Mouse (Mus musculus): Measurements from ENCODE around the gene Spsb3.

The Spsb3 gene

DNA sequence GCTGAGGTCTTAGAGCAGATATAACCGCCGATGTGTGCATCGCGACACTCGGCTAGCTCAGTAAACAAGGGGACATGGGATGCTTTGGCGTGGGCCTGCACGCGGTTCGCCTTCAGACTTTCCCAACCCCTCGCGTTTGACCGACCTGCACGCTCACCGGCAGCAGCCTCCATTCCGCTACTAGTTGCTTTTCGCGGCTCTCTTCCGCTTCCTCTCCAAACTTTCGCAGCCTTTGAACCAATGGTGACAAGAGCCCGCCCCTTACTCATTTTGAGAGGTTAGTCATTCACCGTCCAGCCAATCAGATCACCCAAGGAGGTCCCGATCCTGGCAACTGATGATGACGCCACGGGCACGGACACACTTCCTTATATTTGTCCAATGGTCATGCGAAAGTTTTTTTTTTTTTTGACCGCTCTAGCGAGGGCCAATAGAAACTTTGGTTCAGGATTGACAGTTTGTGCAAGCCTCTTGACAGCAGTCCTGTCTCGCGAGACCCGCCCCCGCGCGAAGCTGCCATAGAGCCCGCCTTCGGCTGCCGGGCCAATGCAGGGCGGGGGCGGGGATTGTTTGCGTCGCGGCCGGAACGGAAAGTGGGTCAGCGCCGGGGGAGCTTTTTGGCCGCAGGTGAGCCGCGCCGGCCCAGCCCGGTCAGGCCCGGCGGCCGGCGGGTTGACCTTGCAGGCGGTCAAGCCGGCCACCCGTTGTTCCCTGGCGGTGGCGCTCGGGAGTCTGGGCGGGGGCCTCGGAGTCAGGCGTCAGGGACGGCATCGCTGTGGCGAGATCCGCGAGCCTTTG, at the start of gene Spsb3, which contains the start of gene Nubp2:
Gene Spsb3 (plus strand): TSS at position 510 of the 798 bp plus-strand sequence.
Gene Nubp2 (minus strand): TSS at position 216 of the 798 bp plus-strand sequence.
- peak; percentile 98 for DNase-seq (ENCODE audit: low read depth)

DNA sequence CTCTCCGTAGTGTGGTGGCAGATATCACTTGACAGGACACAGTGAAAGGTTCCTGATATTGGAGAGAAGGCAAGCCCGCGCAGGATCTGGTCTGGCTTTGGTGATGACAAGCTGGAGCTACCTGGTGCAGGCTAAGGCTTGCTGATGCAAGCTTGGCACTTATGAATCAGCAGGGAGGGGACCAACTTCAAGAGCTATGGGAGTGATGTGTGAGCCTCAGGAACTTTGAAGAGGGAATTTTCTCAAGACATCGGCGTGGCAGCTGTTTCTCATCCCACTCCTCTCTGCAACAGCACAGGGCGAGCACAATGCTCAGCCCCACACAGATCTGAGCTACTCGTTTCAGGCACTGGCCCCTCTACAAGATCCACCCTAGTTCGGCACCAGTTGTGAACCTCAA, 46.6 kb upstream of the Spsb3 start, which contains the start of gene Hagh:
Gene Hagh (plus strand): TSS at position 302 of the 400 bp plus-strand sequence.
- DNase-seq (ENCODE audit: low read depth): no peak

DNA sequence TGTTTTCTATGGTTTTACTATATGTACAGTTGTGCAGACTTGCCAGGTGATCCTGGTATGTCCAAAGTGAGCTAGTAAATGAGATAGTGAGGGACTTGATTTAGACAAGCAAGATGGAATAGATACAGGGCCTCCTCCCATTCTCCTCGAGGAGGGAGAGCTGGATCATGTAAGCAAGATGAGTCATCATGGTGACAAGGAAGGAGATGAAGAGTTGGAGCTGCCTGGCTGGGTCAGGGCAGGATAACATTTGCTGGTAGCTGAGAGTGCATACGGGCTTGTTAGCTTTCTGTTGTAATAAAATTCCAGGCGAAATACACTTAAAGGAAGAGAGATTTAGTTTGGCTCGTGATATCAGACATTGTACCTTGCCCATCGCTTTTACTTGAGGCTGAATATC, 46.1 kb upstream of the Spsb3 start:
- no peak for DNase-seq (ENCODE audit: low read depth)

DNA sequence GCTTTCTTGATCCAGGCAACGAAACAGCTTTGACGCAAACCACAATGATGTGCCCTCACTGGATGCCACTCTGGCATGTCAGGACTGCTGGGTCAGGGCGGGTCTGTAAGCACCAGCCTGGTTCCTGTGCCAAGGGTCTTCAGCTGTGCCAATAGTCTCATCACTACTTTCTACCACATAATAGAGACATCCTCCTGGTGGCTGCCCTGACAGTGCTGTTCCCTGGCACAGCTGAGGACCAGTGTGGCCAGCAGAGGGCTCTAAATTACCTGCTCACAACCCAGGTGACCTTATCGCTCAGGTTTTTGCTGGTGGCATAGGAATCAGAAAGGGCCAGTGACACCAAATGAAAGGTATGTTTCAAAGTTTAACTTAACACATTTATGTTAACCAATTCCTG, 45.3 kb upstream of the Spsb3 start:
- no peak for DNase-seq (ENCODE audit: low read depth)

DNA sequence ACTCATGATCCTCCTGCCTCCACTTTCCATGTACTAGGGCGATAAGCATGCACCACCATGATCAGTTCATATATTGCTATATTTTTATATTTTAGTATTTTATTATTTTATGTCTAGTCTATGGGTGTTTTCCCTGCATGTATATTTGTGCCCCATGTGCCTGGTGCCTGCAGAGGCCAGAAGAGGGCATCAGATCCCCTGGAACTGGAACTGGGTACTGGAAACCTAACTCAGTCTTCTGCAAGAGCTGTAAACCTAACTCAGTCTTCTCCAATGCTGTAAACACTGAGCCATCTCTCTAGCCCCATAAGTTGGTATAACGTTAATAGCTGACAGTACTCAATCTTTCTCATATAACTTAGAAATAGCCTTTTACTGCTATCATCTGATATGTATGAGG, 43.8 kb upstream of the Spsb3 start:
- no peak for DNase-seq (ENCODE audit: low read depth)

DNA sequence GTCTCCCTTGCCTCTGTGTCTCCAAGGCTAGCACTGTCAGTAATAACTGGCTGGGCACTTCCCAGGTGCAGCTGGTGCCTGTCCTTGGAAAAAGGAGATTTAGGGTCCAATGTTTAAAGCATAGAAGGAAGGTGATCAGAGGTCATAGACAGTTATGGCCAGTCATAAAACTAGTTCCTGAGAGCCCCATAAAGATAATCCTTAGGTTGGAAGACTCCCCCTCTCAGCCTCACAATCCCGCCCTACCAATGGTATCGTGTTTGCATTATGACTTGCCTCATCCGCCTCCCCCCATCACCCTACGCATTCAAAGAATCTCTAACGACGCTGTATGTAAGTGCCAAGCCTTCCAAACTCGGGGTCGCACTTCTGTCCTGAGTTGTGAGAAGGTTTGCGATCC, 41.9 kb upstream of the Spsb3 start:
- no peak for DNase-seq (ENCODE audit: low read depth)

DNA sequence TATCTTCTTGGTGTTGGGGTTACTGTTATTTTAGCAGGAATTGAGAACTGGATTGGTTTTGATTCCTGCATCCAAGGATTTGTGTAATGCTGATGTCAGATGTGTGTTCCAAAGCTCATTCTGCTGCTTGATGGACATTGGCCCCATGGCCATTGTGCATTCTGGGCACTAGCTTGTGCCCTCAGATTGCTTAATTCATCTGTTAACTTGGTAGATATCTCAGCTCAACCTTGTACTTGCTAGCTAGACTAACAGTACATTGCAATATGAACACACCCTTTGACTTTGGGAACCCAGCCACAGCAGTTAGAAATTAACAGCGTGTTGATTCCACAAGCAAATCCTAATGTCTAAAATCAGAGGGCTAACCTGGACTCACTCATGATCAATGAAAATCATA, 39.1 kb upstream of the Spsb3 start:
- no peak for DNase-seq (ENCODE audit: low read depth)

DNA sequence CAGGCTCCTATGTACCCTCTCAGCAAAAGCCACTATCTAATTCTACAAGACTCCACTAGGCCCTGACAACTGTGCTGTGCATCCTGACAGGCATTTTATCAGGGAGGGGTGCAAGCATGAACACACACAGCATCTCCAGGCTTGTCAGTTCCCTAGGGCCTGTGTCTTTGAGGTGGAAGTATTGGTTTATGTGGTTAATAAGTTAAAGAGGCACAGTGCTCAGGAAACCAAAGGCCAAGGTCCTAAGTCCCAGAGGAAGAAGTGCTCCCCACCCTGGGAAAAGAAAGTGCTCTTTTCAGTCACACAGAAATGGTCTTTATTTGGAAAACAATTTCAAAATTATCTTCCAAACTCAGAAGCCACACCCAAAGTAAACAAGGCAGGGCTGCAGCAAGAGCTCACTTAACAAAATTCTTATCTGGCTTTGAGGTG, 37.8 kb upstream of the Spsb3 start:
- DNase-seq (ENCODE audit: low read depth): peak; percentile 67

DNA sequence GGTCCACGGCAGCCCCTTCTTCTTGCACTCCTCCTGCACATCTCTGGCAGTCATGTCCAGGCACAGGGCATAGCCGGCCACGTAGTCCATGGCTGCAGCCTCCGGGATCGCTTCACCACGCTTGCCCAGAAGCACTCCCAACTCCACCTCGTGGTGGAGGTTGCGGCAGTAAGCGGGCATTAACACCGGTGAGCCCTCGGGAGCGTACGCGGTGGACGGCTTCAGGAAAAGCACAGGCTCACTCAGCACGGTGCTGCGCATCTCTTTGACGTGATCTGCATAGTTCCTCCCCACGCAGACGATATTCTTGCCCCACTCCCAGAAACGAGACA, 36.7 kb upstream of the Spsb3 start:
- DNase-seq (ENCODE audit: low read depth): no peak

DNA sequence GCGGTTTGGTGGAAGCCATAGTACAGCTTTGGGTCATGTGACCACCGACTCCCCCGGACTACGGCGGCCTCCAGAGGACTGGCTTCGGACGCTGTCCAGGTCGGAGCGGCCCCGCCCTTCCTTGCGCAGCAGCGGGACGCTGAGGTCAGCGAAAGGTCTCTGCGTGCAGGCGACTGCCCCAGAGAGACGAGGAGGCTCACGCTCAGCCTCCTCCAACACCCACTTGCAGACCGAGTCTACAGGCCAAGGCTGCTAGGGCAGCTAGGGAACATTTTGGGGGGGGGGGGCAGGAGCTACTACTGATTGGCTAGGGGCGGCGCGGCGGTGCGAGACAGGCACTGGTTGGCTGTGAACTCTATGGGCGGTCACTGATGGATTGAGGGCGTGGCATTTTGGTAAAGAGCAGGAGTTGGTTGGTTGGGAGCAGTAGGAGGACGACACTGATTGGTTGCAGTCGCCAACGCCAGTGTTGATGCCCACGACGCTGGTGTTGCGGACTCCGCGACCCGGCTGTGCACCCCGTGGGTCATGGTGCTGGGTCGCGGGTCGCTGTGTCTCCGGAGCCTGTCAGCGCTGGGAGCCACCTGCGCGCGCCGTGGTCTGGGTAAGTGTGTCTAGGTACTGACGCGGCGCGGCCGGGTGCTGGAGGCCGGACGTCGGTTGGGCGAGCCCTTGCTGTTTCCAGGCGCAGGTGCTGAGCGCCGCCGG, 36.2 kb upstream of the Spsb3 start, which contains the start of gene Fahd1:
Gene Fahd1 (minus strand): TSS at position 300 of the 708 bp plus-strand sequence.
- peak; percentile 97 for DNase-seq (ENCODE audit: low read depth)

DNA sequence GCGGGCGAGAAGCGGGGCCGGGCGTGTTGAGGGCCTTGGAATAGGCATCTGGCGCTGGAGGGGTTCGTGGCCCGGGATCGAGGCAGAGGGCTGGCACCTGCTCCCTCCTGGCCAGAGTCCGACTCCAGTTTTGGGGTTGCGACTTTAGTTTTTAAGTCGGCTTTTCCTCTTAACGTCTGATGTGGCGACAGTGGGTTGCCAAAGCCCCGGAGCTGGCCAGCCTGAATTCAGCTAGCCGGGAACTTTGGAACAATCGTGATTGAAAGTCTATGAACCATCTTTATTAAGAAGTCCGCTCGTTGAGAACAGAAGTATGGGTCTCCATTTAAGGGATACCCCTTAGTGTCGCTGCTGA, 35.7 kb upstream of the Spsb3 start:
- no peak for DNase-seq (ENCODE audit: low read depth)

DNA sequence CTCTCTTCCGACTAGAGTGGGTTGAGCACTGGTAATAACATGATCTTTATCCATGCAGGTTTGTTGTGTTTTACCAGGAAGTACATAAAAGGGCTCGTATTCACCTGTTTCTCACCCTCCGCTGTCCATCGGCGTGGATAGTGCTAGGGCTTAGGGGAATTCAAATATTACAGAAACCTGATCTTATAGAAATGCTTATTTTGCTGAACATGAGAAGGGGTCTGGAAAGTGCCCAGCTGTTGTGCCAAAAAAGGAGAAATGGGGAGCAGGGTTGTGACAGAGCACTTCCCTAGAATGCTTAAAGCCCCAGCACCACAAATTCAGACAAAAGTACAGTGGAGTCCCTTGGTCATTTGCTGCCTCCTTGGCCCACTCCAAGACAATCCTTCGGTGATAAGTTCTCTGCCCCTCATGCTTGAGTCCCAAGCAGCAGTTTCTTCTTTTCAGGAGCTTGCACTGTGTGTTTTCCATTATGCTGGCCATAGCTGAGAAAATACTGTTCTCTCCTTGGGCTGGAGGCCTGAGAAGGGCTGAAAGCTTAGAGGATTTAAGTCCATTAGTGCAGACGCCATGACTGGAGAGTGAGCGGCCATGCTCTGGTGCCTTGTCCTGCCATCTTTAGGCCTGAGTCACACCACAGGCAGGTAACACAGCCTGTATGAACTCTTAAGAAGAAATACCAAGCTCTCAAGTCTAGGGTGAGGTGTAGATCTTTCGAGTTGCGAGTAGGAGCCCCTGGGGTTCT, 34.9 kb upstream of the Spsb3 start:
- no peak for DNase-seq (ENCODE audit: low read depth)

DNA sequence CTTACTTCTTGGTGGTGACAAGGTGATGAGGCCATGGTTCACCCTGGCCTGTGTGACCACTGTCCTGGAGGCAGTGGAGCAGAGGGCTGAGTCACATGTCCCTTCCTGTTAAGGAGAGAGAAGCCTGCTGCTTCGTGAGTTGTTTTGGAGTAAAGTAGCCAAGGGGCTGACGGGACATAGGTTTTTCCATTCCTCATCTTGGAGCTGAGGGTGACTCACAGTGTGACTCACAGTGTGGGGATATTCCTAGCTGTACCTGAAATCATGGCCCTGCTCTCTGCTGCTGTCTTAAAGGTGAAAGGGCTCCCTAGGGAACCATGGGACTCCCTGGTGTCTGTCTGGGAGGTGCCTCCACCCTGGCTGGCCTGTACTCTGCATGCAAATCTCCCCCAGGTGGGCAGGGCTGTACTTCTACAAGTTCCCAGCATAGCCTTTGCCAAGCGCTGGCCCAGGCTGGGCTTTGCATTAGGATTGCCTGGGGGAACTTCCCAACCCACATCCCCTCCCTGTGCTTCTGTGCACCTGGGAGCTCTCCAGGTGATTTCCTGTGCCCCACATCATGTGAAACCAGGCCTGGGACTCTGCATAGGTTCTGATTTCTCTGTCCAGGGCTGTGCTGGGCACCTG, 30.5 kb upstream of the Spsb3 start:
- no peak for DNase-seq (ENCODE audit: low read depth)

DNA sequence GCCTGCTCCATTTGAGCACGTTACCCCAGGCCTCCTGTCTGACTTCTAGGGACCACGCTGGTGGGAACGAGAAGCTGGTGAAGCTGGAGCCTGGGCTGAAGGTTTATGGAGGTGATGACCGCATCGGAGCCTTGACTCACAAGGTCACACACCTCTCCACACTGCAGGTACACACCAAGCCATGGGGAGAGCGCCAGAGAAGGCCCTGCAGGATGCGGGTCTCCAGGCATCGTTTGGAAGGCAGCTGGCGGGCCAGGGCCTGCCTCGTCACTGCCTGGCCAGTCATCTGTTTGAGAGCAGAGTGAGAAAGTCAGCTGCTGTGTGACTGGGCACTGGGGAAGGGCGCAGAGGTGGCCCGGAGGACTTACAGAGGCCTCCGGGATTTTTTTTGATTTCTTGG, 29.9 kb upstream of the Spsb3 start:
- DNase-seq (ENCODE audit: low read depth): no peak

DNA sequence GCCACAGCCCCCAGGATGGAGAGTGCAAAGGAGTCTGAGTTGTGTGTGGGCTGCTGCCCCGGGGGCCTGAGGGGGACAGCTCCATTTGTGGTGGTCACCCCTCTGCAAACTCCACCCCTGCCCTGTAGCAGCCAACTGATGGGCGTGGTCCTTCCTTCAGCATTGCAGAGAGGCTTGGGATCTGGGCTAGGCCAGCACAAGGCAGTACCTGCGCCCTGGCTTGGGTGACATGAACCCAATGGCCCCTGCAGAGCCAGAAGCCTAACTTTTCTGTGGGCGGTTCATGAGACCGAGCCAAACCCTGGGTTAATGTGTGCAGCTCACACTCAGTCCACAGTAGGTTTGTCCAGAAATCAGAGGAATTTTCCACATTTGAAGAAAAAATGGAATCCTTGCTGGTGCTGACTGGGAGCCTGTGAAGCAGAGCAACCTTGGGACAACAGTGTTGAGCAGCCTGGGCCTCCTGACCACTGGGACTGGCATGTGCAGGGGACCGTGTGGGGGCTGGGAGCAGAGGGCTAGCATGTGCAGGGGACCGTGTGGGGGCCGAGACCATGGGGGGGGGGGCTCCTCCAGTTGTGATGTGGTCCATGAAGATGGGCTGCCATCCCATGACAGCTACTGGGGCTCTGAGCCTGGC, 28.5 kb upstream of the Spsb3 start:
- DNase-seq (ENCODE audit: low read depth): no peak

DNA sequence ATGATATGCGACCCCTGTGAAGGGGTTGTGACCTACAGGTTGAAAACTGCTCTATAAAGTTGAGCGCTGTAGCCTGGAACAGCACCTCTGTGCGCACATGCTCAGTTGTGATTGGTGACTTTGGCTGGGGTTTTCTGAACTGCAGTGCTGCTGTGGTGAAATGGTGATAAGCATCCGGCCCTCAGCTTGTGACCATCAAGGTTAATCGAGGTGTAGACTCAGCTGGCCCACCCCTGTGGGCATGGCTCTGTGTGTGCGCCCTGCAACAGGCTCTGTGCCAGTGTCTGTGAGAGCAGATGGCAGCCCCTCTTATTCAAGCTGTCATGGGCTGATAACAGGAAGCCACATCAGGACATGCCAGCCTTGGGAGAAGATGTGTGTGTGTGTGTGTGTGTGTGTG, 27.5 kb upstream of the Spsb3 start:
- peak; percentile 87 for DNase-seq (ENCODE audit: low read depth)

DNA sequence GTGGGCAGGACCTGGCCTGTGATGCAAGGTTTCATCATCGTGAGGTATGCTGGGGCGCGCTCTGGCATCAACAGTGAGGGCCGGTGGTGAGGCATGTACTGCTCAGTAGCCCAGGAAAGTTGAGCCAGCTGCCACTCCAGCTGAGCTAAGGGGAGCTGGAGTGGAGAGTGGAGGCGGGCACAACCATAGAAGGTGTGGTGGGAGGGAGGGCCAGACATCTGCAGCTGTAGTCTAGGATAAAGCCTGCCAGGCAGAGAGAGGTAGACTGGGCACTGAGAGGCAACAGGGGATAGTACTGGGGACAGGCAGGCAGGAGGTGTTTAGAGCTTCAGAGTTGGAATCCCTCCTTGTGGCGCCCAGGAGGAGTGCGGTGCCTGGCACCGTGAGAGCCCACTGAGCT, 26.4 kb upstream of the Spsb3 start:
- DNase-seq (ENCODE audit: low read depth): no peak

DNA sequence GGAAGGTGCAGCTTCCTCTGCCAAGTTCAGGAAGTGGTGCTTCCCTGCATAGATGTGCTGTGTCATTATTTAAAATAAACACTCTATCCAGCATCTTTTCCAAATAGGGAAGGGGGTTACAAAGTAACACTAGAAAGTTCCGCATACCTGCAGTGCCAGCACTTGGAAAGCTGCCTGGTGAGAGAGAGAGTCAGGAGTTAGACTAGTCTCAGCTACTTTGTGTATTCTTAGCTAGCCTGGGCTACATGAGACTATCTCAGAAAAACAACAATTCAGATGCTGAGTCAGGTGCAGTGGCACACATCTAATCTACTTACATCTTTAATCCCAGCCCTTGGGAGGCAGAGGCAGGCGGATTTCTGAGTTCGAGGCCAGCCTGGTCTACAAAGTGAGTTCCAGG, 24.7 kb upstream of the Spsb3 start:
- no peak for DNase-seq (ENCODE audit: low read depth)

DNA sequence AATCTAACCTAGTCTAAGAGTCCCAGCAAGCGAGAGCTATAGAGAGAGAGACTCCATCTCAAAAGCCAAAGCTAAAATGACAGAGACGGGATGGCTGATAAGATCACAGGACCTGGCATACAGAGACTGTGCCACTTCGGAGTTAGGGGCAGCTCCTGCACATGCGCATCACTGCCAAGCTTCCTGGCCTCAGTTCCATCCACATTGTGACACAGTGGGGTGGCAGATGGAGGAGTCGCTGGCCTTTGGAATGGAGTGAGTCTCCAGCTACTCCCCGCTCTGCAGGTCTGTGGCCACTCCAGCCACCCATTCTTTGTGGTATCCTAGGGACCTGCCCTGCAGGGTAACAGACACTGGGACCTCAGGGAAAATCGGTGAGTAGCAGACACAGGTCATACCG, 20.7 kb upstream of the Spsb3 start, which contains the start of gene Igfals:
Gene Igfals (plus strand): TSS at position 222 of the 400 bp plus-strand sequence.
- DNase-seq (ENCODE audit: low read depth): no peak

DNA sequence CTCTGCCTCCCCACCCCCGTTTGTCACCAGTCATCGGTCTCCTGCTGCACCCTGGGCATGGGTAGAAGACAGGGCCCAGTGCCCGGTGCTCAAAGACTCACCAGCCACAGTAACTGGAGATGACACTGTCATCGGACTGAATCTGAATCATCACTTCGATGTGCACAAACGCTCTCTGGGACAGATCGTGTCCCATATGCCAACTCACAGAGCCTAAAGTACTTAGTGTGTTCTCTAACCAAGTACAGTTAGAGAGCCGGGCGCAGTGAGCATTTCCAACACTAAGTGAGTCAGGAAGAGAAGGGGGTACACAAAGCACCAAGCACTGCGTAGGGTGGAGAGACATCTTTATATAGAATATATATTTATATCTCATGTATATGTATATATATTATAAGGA, 18.5 kb upstream of the Spsb3 start:
- no peak for DNase-seq (ENCODE audit: low read depth)

DNA sequence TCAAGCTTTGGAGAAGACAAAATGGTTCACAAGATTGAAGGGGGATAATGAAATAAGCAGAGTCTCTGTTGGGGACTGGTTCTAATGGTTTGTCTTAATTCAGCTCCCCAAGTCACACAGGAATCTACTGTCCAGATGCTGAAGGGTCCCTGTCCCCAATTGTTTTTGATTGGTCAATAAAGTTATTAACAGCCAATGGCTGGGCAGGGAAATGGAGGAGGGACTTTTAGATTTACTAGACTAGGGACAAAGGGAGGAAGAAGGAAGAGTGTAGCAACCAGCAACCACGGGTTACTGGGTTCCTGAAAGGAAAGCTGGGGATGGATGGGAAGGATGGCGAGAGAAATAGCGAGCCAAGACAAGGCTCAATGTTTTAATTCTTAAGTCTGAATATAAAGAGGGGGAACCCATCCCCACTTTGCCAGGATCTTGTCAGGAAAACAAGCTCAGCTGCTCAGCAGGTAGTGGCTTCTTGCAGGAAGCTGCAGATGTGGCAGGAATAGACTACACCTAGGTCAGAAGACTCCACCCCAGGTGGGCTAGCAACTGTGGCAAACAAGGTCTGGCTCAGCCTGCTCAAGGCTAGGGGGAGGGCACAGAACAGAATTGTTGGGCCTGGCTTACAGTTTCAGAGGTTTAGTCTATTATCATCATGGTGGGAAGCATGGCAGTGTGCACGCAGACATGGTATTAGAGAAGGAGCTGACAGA, 12.6 kb upstream of the Spsb3 start:
- DNase-seq (ENCODE audit: low read depth): no peak
